Comparison of ENCODE assay signal across 13 mouse cellular contexts in genomic region chr3:29619586-29619985, GRCm38 (mm10).
"Had no signal": no experiment of that assay in that cellular context is flagged by ENCODE, and none has a peak within 500 bp of the region (broad histone marks: within the 10 kb centered on the region; RNA-seq: fewer than 3 reads in every experiment).

No protein-coding gene starts in this region.

- DNase-seq: gastrocnemius, adult 2 months; gastrocnemius, postnatal 10 days; gastrocnemius, postnatal 25 days; heart, adult 2 months; heart, postnatal 14 days; heart, postnatal 4 days; kidney, adult 18-20 months; kidney, adult 8-10 months; kidney, postnatal 10 days; kidney, postnatal 25 days; kidney, postnatal 4 days; liver; liver, embryonic 13.5 days had no signal
